Mouse (Mus musculus): ENCODE measurements at regions not wholly inside any gene's neighbourhood (a gene's known extent, or its start where the extent isn't known, plus 50 kb on each side); places are given as distances from the start of the nearest gene placed in this dataset.

DNA sequence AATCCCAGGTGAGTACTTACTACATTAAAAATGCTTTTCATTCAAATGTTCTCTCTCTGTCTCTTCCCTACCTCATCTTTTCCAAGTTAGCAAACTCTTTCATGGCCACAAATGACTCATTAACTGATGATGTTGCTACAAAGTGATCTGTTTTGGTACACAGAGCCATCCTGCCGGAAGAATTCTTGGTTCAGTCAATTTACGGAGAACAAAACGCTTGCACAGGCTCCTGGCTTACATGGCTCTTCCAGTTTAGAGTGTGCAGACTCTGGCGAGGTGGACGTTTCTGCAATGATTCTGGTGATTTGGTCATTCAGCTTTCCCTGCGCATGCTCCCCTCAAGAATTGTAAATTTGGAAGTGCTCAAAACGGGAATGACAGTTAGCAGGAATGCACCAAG, 131.4 kb upstream of the Sel1l start:
- Histone ChIP-seq H3K27me3 (ENCODE audit: low read depth, poor library complexity, severe bottlenecking) (no peaks in the 10 kb centered on the region), H3K4me3 (no peak overlapping the region), H3K36me3 (no peaks in the 10 kb centered on the region), H3K27ac (replicated peaks) (no peak overlapping the region), H3K9me3 (replicated peaks) (no peaks in the 10 kb centered on the region), H3K4me1 (no peaks in the 10 kb centered on the region)
- WGBS: 81% methylated on average over 7 of the region's 7 CpGs
- DNase-seq (ENCODE audit: low spot score): no peak

DNA sequence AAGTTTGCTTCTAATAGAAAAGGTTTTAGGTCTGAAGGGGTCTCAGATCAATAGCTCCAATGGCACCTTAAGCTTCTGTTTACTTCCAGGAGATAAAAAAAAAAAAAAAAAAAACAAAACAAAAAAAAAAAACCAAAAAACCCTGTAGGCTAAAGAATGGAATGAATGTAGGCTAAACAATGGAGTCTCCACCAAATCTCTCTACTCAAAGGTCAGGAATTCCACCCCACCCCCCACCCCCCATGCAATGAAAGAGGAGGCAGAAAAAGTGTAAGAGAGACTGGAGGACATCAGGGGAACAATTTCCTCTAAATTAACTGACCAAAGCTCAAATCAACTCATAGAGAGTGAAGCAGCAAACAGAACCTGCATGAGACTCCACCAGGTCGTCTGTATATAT, 122.1 kb upstream of the Sel1l start:
- Histone ChIP-seq H3K27me3 (ENCODE audit: low read depth, poor library complexity, severe bottlenecking) (no peaks in the 10 kb centered on the region), H3K4me3 (no peak overlapping the region), H3K4me1 (no peaks in the 10 kb centered on the region), H3K27ac (replicated peaks) (no peak overlapping the region), H3K9me3 (replicated peaks) (no peaks in the 10 kb centered on the region), H3K36me3 (no peaks in the 10 kb centered on the region)
- 48% methylated on average over 1 of the region's 1 CpGs for WGBS
- DNase-seq (ENCODE audit: low spot score): no peak

DNA sequence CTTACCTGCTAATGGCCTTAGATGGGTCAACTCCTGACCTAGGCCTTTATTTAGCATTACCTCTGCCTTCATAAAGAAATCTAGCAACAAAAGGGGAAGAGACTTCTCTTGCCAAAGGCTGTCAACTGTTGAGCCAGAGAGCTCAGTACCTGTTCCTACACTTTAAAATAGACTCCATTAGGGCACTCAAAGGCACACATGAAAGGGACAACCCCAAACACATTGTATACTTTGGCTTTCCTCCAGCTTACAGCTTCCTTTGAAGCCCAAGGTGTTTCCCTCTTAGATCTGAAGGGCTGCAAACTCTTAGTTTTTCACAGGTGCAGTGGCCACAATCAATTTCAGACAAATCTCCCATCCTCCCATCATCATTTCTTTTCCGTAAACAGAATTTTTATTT, 117.0 kb upstream of the Sel1l start:
- Histone ChIP-seq H3K27ac (replicated peaks) (no peak overlapping the region), H3K9me3 (replicated peaks) (no peaks in the 10 kb centered on the region), H3K27me3 (ENCODE audit: low read depth, poor library complexity, severe bottlenecking) (no peaks in the 10 kb centered on the region), H3K4me1 (no peaks in the 10 kb centered on the region), H3K36me3 (no peaks in the 10 kb centered on the region), H3K4me3 (no peak overlapping the region)
- no peak for DNase-seq (ENCODE audit: low spot score)
- WGBS: 97% methylated on average over 1 of the region's 1 CpGs

DNA sequence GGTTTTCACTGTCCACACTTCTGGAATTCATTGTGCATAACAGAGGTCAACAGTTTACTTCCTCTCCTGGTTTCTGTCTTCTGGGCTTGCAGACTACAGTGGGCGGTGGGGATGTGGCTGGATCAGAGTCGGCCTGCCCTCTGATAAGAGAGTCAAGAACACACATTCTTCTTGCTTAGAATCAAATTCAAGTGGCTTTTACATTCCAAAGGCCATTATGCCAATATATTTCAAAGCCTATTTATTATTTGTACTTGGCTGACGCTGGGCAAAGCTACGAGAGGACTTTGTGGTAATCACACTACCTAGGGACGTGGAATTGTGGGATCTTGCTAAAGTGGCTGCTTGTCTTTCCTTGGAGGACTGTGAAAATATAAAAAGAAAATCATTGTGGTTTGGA, 114.3 kb upstream of the Sel1l start:
- H3K27ac ChIP-seq (replicated peaks): no peak overlapping the region

DNA sequence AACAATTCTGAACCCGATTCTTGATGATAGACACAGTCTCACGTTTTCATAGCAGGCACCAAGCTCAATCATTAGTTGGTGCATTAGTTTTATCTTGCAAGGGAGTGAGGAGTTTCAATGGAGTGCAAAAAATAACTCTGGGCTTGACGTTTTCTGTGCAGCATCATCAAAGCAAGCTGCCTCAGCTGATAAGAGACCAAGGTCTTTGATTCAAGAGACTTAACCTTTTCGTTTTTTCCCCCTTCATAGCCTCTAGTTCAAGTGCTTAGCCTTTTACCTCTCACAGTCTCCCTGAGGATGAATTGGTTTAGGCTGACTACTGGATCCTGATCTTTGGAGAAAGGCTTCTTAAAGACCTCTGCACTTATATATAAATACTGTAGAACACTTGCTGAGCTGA, 109.1 kb upstream of the Sel1l start:
- no peak overlapping the region for H3K4me3 ChIP-seq

More for the DNA sequence above, 114.3 kb upstream of the Sel1l start:
- Histone ChIP-seq H3K4me3 (no peak overlapping the region), H3K27me3 (ENCODE audit: low read depth, poor library complexity, severe bottlenecking) (no peaks in the 10 kb centered on the region), H3K36me3 (no peaks in the 10 kb centered on the region), H3K4me1 (no peaks in the 10 kb centered on the region), H3K9me3 (replicated peaks) (no peaks in the 10 kb centered on the region)
- DNase-seq (ENCODE audit: low spot score): no peak
- 85% methylated on average over 5 of the region's 5 CpGs for WGBS

DNA sequence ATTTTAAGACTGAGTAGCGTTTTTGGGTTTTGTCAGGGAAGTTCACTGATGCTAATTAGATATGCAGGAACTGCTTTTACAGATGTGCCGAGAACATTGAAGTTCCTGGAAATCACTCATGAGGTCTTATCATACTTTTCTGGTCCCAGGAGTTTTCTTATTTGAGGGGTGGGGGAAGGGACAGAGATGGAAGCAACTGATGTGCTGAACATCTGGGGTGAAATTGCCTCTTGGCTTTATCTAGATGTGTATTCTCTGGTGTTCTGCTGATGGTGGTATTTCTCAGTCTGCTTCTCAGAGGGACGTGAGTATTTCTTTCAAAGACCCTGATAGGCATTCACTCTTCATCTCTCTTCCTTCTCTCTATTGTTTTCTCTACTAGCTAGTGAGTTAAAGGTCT, 107.5 kb upstream of the Sel1l start:
- H3K4me1 ChIP-seq: no peaks in the 10 kb centered on the region
- no peaks in the 10 kb centered on the region for H3K27me3 ChIP-seq (ENCODE audit: low read depth, poor library complexity, severe bottlenecking)
- H3K27ac ChIP-seq (replicated peaks): no peak overlapping the region
- H3K9me3 ChIP-seq (replicated peaks): no peaks in the 10 kb centered on the region
- WGBS: 86% methylated on average over 3 of the region's 3 CpGs
- no peaks in the 10 kb centered on the region for H3K36me3 ChIP-seq
- no peak overlapping the region for H3K4me3 ChIP-seq
- no peak for DNase-seq (ENCODE audit: low spot score)

More for the DNA sequence above, 109.1 kb upstream of the Sel1l start:
- Histone ChIP-seq H3K27ac (replicated peaks) (no peak overlapping the region), H3K36me3 (no peaks in the 10 kb centered on the region), H3K27me3 (ENCODE audit: low read depth, poor library complexity, severe bottlenecking) (no peaks in the 10 kb centered on the region), H3K4me1 (no peaks in the 10 kb centered on the region), H3K9me3 (replicated peaks) (no peaks in the 10 kb centered on the region)
- no peak for DNase-seq (ENCODE audit: low spot score)
- 73% methylated on average over 4 of the region's 4 CpGs for WGBS

DNA sequence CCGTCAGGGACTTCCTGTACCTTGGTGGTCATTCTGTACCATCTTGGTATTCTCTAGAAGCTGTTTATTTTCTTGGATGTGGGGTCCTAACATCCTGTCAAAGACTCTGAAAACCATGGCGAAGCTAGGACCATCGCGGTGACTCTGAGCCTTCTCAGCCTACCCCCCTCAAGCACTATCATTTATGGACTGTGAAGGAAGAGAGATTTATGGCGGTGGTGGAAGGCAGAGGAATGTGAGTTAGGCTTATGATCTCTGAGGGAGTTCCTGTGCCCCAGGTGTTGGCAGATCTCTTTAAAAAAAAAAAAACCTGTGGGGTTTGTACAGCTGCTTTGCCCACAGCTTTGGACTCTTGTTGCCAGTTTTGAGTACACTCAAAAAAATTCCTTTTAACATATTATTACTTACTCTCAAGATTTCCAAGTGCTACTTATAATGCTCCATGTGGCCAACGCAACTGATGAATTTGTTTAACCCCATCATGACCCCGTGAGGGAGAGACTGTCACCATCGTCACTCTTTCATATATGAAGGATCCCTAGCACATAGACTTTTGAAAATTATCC, 99.7 kb upstream of the Sel1l start:
- Histone ChIP-seq H3K27ac (replicated peaks) (no peak overlapping the region), H3K9me3 (replicated peaks) (no peaks in the 10 kb centered on the region), H3K36me3 (no peaks in the 10 kb centered on the region), H3K27me3 (ENCODE audit: low read depth, poor library complexity, severe bottlenecking) (no peaks in the 10 kb centered on the region), H3K4me1 (no peaks in the 10 kb centered on the region), H3K4me3 (no peak overlapping the region)
- DNase-seq (ENCODE audit: low spot score): no peak
- 93% methylated on average over 8 of the region's 8 CpGs for WGBS

DNA sequence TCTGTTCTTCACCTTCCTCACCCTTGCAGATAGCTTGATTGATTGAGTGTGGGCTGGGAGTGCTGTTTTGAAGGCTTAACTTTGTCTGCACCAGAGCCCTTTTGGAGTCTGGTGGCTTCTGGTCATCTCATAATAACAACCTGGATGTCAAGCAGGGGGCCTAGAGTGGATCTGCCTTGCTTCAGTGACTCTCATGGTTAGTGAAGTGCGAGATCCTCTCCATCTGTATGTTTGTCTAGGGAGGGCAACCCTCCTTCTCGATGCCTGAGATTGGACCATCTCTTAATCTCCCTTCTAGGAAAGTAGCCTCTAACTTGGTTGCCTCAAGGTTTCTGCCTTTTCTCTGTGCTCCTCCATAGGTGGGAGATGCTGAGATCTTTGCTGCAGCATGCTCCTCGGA, 99.0 kb upstream of the Sel1l start:
- Histone ChIP-seq H3K4me3 (no peak overlapping the region), H3K36me3 (no peaks in the 10 kb centered on the region), H3K27ac (replicated peaks) (no peak overlapping the region), H3K9me3 (replicated peaks) (no peaks in the 10 kb centered on the region), H3K4me1 (no peaks in the 10 kb centered on the region), H3K27me3 (ENCODE audit: low read depth, poor library complexity, severe bottlenecking) (no peaks in the 10 kb centered on the region)
- WGBS: 68% methylated on average over 3 of the region's 3 CpGs
- no peak for DNase-seq (ENCODE audit: low spot score)

DNA sequence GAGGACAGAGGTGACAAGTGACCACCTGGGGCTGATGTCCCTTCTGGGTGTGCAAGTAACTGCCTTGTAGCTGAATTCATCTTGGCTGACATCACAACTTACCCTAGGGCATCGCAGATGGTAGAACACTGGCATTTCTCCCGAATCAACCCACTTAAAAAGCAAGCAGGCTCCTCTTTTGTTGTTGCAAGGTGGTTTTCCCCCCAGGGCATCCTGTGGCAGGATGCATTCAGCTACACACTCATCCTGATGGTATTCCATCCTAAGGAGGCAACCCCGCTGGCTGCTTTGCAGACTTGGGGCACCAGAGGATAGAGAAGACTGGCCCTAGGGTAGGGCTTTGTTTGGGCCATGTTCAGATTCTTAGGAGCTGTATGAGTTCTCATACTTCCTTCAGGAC, 97.6 kb upstream of the Sel1l start:
- no peak for DNase-seq (ENCODE audit: low spot score)
- Histone ChIP-seq H3K4me3 (no peak overlapping the region), H3K4me1 (no peaks in the 10 kb centered on the region), H3K27ac (replicated peaks) (no peak overlapping the region), H3K9me3 (replicated peaks) (no peaks in the 10 kb centered on the region), H3K36me3 (no peaks in the 10 kb centered on the region), H3K27me3 (ENCODE audit: low read depth, poor library complexity, severe bottlenecking) (no peaks in the 10 kb centered on the region)
- 82% methylated on average over 3 of the region's 3 CpGs for WGBS

DNA sequence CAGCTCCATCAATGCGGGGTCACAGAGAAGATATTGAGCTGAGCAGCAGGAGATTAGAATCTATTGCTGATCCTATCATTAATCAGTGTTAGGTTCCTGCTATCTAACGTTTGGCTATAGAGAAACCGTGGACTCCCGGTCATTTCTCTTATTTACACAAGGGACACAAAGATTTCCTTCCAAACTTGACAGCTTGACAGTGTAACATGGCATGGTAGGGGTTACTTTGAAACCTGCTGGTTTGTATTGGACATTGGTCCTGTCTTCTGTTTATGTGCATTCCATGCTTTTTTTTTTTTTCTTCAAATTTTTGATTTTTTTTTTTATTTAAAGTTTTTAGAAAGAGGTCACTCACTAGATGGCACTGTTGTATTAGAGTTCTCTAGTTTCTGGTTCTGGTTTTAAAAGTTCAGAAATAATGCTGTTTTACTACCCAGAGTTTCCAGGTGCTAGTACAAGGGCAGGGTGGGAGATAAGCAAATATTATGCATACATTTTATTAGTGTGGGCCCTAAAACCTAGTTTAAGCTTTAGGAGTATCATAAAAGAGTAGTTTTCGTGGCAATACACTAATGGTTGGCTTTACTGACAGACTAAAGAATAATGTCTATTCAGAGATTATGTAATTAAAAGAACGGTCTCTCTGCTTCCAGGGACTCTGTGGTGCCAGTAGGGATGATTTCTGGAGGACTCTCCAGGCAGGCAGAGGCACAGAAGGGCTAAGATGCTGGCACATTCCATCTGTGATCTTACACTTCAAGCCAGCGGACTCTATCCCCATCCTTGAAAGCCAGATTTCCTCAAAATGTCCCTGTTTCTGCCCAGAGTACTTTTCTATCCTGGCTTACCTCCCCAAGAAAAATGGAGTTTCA, 83.8 kb upstream of the Sel1l start:
- H3K9me3 ChIP-seq (replicated peaks): no peaks in the 10 kb centered on the region
- no peak for DNase-seq (ENCODE audit: low spot score)
- H3K27ac ChIP-seq (replicated peaks): no peak overlapping the region
- WGBS: 76% methylated on average over 7 of the region's 7 CpGs
- H3K36me3 ChIP-seq: no peaks in the 10 kb centered on the region
- no peaks in the 10 kb centered on the region for H3K27me3 ChIP-seq (ENCODE audit: low read depth, poor library complexity, severe bottlenecking)
- no peak overlapping the region for H3K4me3 ChIP-seq
- no peaks in the 10 kb centered on the region for H3K4me1 ChIP-seq

DNA sequence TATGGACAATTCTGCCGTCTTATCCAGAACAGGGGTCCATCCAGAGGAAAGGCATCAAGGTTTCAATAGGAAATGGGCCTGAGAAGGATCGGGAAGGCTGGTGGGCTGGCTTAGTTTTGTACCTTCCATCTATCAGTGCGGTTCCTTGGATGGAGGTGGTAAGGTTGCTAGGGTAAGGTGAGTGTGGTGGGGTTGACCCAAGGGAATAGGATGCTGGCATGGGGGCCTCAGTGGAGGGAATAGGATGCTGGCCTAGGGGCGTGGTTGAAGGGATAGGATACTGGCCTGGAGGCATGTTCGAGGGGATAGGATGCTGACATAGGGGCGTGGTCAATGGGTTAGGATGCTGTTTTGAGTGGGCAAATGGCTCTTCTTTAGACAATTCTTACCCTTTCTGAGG, 82.6 kb upstream of the Sel1l start:
- H3K36me3 ChIP-seq: no peaks in the 10 kb centered on the region
- DNase-seq (ENCODE audit: low spot score): no peak
- 91% methylated on average over 6 of the region's 6 CpGs for WGBS
- H3K4me1 ChIP-seq: no peaks in the 10 kb centered on the region
- no peak overlapping the region for H3K4me3 ChIP-seq
- no peak overlapping the region for H3K27ac ChIP-seq (replicated peaks)
- H3K9me3 ChIP-seq (replicated peaks): no peaks in the 10 kb centered on the region
- no peaks in the 10 kb centered on the region for H3K27me3 ChIP-seq (ENCODE audit: low read depth, poor library complexity, severe bottlenecking)

DNA sequence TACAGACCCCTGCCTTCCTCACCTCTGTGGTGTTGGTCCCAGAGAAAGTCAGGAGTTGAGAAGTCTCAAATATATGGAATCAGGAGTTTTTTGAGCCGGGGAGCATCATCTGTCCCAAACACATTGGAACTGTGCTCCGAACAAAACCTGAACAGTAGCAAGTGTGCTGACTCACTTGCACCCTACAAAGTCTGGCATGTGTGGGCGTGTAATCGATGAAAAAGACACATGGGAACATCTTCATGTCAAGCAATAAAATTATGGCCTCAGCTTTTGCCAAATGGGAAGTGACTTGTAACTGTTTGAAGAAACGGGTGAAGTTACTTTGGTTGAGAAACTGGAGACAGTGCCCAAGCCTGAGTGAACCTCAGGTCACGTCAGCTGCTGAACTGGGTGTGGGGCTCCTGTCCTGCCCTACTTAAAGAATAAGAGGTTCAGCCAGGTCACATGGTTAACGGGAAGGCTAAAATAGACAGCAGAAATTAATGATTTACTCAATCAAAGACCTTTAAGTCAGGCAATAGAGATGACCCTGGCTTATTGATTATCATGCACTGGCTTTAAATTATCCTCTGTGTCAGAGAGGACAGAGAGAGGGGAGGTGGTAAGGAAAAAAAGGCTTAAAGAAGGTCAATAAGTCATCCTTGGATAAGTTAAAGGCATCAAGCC, 80.6 kb upstream of the Sel1l start:
- Histone ChIP-seq H3K27ac (replicated peaks) (no peak overlapping the region), H3K4me1 (no peaks in the 10 kb centered on the region), H3K27me3 (ENCODE audit: low read depth, poor library complexity, severe bottlenecking) (no peaks in the 10 kb centered on the region), H3K4me3 (no peak overlapping the region), H3K36me3 (no peaks in the 10 kb centered on the region), H3K9me3 (replicated peaks) (no peaks in the 10 kb centered on the region)
- no peak for DNase-seq (ENCODE audit: low spot score)
- WGBS: 85% methylated on average over 7 of the region's 7 CpGs

DNA sequence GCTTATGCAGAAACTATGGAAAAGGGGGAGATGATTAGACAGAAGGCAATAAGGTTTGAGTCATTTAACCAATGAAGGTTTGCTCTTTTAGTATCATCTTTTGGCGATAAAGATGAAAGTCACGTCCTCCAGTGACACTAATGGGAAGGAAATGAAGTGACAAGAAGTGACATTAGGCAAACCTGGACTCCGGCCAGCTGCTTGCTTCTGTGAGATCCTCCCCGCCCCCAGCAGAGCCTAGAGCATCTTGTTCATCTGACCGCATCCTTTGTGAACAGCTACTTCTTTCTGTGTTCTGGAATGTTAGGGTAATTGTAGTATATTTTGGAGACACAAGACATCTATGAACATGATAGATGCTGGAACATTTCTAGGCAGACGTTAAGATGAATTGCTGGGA, 78.6 kb upstream of the Sel1l start:
- no peak for DNase-seq (ENCODE audit: low spot score)
- no peaks in the 10 kb centered on the region for H3K27me3 ChIP-seq (ENCODE audit: low read depth, poor library complexity, severe bottlenecking)
- no peak overlapping the region for H3K4me3 ChIP-seq
- WGBS: 86% methylated on average over 6 of the region's 6 CpGs
- no peak overlapping the region for H3K27ac ChIP-seq (replicated peaks)
- H3K4me1 ChIP-seq: no peaks in the 10 kb centered on the region
- no peaks in the 10 kb centered on the region for H3K36me3 ChIP-seq
- H3K9me3 ChIP-seq (replicated peaks): no peaks in the 10 kb centered on the region

Measured in midbrain, embryonic 10.5 days (tissue).